Mouse (Mus musculus) midbrain, embryonic 14.5 days (tissue): ENCODE results near the gene Slc39a9. TPM values are rescaled to one million over a fixed set of nuclear protein-coding genes. Genes with fewer than 3 reads are reported as not detected.

Source experiments
- ATAC-seq: fragments of 200-750 bp; cut with Nextera tagmentation; 2 replicates; pipeline ENCODE4 v1.8.0; 2017; ENCODE audit warnings: moderate number of reproducible peaks, moderate library complexity; ENCODE audit not compliant: low FRiP score, low TSS enrichment
- DNase-seq: peaks from one replicate; pipeline ENCODE4 v3.0.0-alpha.2; 2015
- H3K27ac ChIP-seq: fragments of 300-500 bp; sonication (generic); replicated peaks from 2 replicates; pipeline ENCODE4 v1.5.1; 2014; ENCODE audit warnings: mild to moderate bottlenecking, low read depth, low read length, moderate library complexity
- H3K27me3 ChIP-seq: fragments of 300-500 bp; sonication (generic); 2 replicates; pipeline ENCODE4 v1.6.1; 2014; ENCODE audit warnings: low read length, control low read depth, mixed read lengths; ENCODE audit not compliant: control insufficient read depth, insufficient read depth
- H3K36me3 ChIP-seq: fragments of 300-500 bp; sonication (generic); 2 replicates; pipeline ENCODE4 v1.6.1; 2014; ENCODE audit warnings: low read length, control low read depth; ENCODE audit not compliant: control insufficient read depth, insufficient read depth
- H3K4me1 ChIP-seq: fragments of 300-500 bp; sonication (generic); 2 replicates; pipeline ENCODE4 v1.6.1; 2014; ENCODE audit warnings: mild to moderate bottlenecking, antibody characterized with exemption, low read length, control low read depth; ENCODE audit not compliant: control insufficient read depth, insufficient read depth
- H3K4me2 ChIP-seq: fragments of 300-500 bp; sonication (generic); 2 replicates; pipeline ENCODE4 v1.6.1; 2014; ENCODE audit warnings: mild to moderate bottlenecking, low read length, moderate library complexity
- H3K4me3 ChIP-seq: fragments of 300-500 bp; sonication (generic); replicated peaks from 2 replicates; pipeline ENCODE4 v1.5.1; 2014; ENCODE audit warnings: low read depth, low read length
- H3K9ac ChIP-seq: fragments of 300-500 bp; sonication (generic); replicated peaks from 2 replicates; pipeline ENCODE4 v1.6.1; 2014; ENCODE audit warnings: mild to moderate bottlenecking, low read length, moderate library complexity
- H3K9me3 ChIP-seq: fragments of 300-500 bp; sonication (generic); 2 replicates; pipeline ENCODE4 v1.6.1; 2016; ENCODE audit warnings: low read length, control low read depth, mixed read lengths; ENCODE audit not compliant: control insufficient read depth
- WGBS: fragments of 180-500 bp; shearing (Covaris S2); extraction: QIAGEN DNeasy Blood & Tissue Kit; methylation state at CpG from one replicate; pipeline ENCODE4 v1.1.7; 2014; 5-methylcytosine and 5-hydroxymethylcytosine counted together
- polyA plus RNA-seq: library from polyadenylated mRNA; unstranded; fragments of >200 nt; fragmentation: Nextera tagmentation; extraction: Ambion mirVana; gene quantifications from 2 replicates; pipeline ENCODE4 v1.2.1, GENCODE M21; 2014

The Slc39a9 gene
- polyA plus RNA-seq: 20.2 and 29.5 TPM in 2 replicates

DNA sequence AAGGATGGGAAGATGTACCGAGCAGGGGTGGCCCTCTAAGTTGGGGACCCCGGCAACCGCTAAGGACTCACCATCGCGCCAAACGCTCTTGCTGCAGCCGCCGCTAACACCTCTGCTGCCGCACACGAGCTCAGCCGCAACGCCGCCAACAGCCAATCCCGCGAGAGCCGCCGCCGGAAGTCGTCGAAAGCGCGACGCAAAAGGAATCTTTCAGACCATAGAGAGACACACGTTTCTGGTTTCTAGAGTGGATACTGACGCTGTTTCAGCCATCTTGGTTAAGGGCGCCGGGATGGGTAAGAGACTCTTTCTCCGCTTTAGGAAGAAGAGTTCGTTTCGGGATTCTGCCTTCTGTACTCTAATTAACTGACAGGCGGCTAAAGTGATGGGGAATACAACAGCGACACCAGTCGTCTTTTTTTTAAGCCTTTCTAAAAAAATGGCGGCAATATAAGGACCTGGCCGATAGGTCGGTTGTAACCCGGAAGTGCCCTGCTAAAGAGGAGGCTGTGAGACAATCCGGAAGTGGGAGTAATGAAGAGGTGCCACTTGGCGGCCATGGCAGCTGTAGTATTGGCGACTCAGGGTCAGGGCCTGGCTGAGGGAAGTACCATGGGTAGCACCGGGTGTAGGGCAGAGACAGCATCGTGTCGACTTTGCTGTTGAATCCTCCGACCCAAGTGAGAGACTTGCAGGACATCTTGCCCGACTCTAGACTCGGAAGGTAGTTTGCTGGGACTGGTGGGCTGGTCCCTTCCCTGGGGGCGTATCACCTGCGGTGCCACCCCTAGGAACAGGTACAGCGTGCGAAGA, at the start of gene Slc39a9, which contains the start of gene Erh:
Slc39a9 (plus strand) TSS at position 191 of the 813 bp plus-strand sequence.
Erh (minus strand) TSS at position 649 of the 813 bp plus-strand sequence.
- Histone ChIP-seq H3K4me3 (peak within 1 kb of the TSS; percentile 93), H3K27ac (peak within 1 kb of the TSS; percentile 88), H3K4me1 (peaks cover 36% of the 10 kb centered on the region), H3K36me3 (peaks cover 27% of the 10 kb centered on the region), H3K9ac (peak within 1 kb of the TSS; percentile 87), H3K27me3 (no peaks in the 10 kb centered on the region), H3K9me3 (no peaks in the 10 kb centered on the region), H3K4me2 (peak within 1 kb of the TSS; percentile 96)
- WGBS: under 1% methylated on average over 50 of the region's 50 CpGs
- peak; percentile 97 for DNase-seq
- peak; percentile 95 for ATAC-seq

DNA sequence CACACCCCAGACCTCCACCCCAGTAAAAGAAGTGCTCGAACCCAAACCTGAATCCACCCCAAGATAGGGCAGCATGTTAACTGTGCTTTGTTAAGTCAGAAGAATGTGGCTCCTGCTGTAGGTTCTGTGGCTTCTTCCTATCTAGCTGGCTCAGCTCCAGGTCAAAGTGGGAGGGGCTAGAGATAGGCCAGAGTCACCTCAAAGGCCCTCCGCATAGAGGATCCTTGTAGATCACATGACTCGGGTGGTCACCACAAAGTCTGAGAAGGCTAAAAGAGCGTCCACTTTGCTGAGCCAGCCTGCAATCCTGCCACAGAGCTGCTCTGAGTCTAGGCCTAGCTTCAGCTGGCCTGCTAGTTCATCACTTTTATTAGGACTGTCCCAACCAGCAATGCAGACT, 49.5 kb upstream of the Slc39a9 start:
- H3K4me3 ChIP-seq: no peak overlapping the region
- H3K36me3 ChIP-seq: peaks cover 43% of the 10 kb centered on the region
- DNase-seq (no peak), ATAC-seq (no peak)
- H3K27me3 ChIP-seq: no peaks in the 10 kb centered on the region
- no peaks in the 10 kb centered on the region for H3K9me3 ChIP-seq
- no peak overlapping the region for H3K27ac ChIP-seq
- WGBS: 86% methylated on average over 4 of the region's 4 CpGs
- H3K9ac ChIP-seq: no peak overlapping the region
- H3K4me2 ChIP-seq: no peak overlapping the region
- H3K4me1 ChIP-seq: no peaks in the 10 kb centered on the region

DNA sequence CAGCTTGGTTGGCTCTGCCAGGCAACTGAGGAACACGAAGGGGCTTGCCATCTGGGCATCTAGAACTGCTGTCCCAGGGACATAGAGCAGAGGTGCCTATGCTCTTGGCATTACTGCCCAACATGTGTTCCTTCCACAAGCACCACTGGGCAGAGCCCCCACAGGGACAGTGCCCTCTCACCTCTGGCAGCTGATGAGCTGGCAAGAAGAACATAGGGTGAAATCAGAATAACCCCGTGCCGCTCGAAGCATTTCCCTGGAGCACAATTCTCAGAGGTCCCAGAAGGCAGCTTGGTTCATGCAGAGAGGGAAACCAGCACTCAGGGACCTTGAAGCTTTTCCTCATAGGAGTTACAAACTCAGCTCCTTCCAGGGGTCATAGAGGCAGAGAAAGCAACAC, 48.9 kb upstream of the Slc39a9 start:
- H3K9me3 ChIP-seq: no peaks in the 10 kb centered on the region
- H3K4me1 ChIP-seq: no peaks in the 10 kb centered on the region
- H3K4me3 ChIP-seq: no peak overlapping the region
- no peak overlapping the region for H3K4me2 ChIP-seq
- no peak overlapping the region for H3K27ac ChIP-seq
- DNase-seq: no peak
- H3K36me3 ChIP-seq: peaks cover 46% of the 10 kb centered on the region
- no peak for ATAC-seq
- 93% methylated on average over 4 of the region's 4 CpGs for WGBS
- H3K27me3 ChIP-seq: no peaks in the 10 kb centered on the region
- H3K9ac ChIP-seq: no peak overlapping the region

DNA sequence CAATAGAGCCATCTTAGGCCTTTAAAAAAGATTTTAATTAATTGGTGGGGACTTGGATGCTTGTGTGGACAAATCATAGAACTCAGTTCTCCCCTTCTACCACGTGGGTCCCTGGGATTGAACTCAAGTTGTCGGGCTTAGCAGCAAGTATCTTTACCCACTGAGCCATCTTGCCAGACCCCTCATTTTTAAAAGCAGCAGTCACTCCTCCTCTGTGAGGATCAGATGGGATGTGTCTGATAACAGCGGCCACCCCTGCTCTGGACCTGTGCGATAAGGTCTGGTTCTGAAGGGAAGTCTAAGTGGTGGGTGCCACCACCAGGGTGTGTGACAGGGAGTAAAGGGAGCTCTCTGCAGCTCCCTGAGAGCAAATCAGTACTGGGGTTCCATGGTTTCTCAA, 48.1 kb upstream of the Slc39a9 start:
- H3K4me2 ChIP-seq: no peak overlapping the region
- no peak for ATAC-seq
- H3K9ac ChIP-seq: no peak overlapping the region
- no peak overlapping the region for H3K4me3 ChIP-seq
- no peaks in the 10 kb centered on the region for H3K27me3 ChIP-seq
- H3K9me3 ChIP-seq: no peaks in the 10 kb centered on the region
- no peak for DNase-seq
- 96% methylated on average over 4 of the region's 4 CpGs for WGBS
- no peak overlapping the region for H3K27ac ChIP-seq
- no peaks in the 10 kb centered on the region for H3K4me1 ChIP-seq
- H3K36me3 ChIP-seq: peaks cover 43% of the 10 kb centered on the region

DNA sequence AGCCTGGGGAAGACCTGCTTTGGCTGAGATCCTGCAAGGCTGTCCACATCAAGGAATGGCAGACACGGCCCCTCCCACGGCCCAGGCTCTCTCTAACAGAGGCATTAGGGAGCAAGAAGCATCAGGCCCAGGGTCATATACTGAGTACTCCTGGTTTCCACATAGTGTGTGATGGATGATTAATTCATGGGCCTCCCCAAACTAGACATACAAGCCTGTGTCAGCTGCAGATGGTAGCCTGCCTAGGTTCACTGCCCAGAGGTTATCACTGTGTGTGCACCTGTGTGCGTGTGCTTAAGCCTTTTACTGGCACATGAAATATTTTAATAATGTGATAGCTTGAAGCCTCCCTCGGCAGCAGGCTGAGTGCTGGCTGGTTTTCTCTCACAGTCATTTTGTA, 47.7 kb upstream of the Slc39a9 start:
- Histone ChIP-seq H3K27me3 (no peaks in the 10 kb centered on the region), H3K4me1 (no peaks in the 10 kb centered on the region), H3K4me3 (no peak overlapping the region), H3K36me3 (peaks cover 41% of the 10 kb centered on the region), H3K27ac (no peak overlapping the region), H3K9me3 (no peaks in the 10 kb centered on the region), H3K4me2 (no peak overlapping the region), H3K9ac (no peak overlapping the region)
- WGBS: 81% methylated on average over 4 of the region's 4 CpGs
- ATAC-seq (no peak), DNase-seq (no peak)

DNA sequence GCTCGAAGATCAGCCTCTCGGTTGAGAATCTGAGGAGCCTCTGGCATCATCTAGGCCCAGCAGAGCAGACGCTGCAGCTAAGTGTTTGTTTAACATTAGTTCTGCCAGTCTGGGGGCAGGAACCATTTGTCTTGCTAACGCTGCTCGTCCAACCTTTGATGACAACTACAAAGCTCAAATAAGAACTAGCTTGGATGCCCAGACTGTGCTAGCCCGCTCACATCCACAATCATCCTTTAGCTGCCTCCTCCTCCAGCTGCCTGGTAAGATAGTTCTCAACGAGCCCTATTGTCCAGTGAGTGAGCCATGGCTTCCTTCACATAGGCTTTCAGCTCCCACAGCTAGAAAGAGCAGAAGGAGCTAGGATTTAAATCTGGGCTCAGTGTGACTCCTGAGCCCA, 45.4 kb upstream of the Slc39a9 start:
- no peaks in the 10 kb centered on the region for H3K9me3 ChIP-seq
- WGBS: 23% methylated on average over 7 of the region's 7 CpGs
- H3K4me3 ChIP-seq: no peak overlapping the region
- no peaks in the 10 kb centered on the region for H3K27me3 ChIP-seq
- H3K4me1 ChIP-seq: no peaks in the 10 kb centered on the region
- H3K36me3 ChIP-seq: peaks cover 42% of the 10 kb centered on the region
- no peak overlapping the region for H3K4me2 ChIP-seq
- H3K27ac ChIP-seq: 0 out of 2 replicates have a peak overlapping the region, but pooled peaks have one; percentile 41
- DNase-seq (no peak), ATAC-seq (no peak)
- no peak overlapping the region for H3K9ac ChIP-seq

DNA sequence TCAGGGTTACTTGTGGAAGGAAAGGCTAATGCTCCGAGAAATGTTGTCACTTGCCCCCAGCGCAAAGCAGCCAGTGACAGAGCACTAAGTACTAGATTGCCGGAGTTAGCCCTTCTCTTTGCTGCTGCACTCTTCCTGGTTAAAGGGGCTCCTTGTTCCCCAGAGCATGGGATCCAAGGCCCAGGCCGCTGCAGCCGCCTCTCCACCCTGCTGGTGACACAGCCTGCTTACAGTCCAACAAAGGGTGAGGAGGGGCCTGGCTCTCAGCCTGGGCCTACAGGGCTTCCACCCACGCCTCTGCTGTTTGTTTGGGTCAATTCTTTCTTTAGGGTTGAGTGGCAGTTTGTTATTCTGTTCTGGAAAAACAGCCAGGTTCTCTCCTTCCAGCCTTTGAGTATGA, 44.9 kb upstream of the Slc39a9 start:
- Histone ChIP-seq H3K4me1 (no peaks in the 10 kb centered on the region), H3K36me3 (peaks cover 43% of the 10 kb centered on the region), H3K4me2 (no peak overlapping the region), H3K9me3 (no peaks in the 10 kb centered on the region), H3K4me3 (no peak overlapping the region), H3K9ac (no peak overlapping the region), H3K27me3 (no peaks in the 10 kb centered on the region), H3K27ac (peak overlapping the region; percentile 41; the same call in 1 of the 2 replicates)
- WGBS: 31% methylated on average over 6 of the region's 6 CpGs
- ATAC-seq: 0 out of 2 replicates have a peak, but pooled peaks have one; percentile 57
- DNase-seq: peak; percentile 40

DNA sequence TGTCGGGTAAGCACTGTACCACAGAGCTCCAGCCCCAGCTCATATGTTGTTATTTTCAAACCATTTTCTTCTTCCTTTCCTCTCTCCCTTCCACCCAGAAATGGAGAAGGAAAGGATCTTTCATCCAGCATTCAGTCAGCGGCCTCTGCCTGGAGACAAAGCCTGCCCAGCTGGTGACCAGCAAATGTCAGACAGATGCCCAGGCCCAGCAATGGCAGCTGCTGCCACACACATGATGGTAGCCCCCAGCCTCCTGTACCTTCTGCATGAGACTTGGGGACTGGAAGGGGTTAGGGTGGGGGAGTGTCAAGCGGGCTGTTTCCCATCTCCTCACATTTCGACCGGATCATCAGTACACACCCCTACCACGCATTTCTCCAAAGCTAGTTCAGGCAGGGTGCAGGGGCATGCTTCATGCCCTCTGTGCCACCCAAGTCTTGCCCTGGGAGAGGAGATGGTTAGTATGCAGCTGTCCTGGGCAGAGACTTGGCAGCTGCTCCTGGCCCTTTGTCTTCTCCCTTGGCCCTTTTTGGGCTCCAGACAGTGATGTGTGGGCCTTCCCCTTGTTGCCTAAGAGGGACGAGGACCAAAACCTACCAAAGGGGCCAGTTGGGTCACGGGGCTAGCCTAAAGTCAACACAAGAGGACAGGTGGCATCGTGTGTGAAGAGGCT, 42.0 kb upstream of the Slc39a9 start:
- H3K4me2 ChIP-seq: no peak overlapping the region
- 91% methylated on average over 9 of the region's 9 CpGs for WGBS
- peaks cover 40% of the 10 kb centered on the region for H3K36me3 ChIP-seq
- DNase-seq (no peak), ATAC-seq (no peak)
- H3K4me3 ChIP-seq: no peak overlapping the region
- no peaks in the 10 kb centered on the region for H3K4me1 ChIP-seq
- H3K27ac ChIP-seq: no peak overlapping the region
- no peaks in the 10 kb centered on the region for H3K27me3 ChIP-seq
- H3K9me3 ChIP-seq: no peaks in the 10 kb centered on the region
- H3K9ac ChIP-seq: no peak overlapping the region
